Mouse (Mus musculus) adrenal gland, adult 10 weeks (tissue): ENCODE data around the gene Aff3. TPM values are rescaled to one million over a fixed set of nuclear protein-coding genes. Genes with fewer than 3 reads are reported as not detected.

Experiments used
- polyA plus RNA-seq: library from polyadenylated mRNA; stranded (reverse); fragments of 350-450 nt; fragmentation: Illumina TruSeq; extraction: RNeasy Lipid Tissue Mini Kit (QIAGEN cat#74804); gene quantifications from one replicate; pipeline ENCODE4 v1.2.3, GENCODE M21; 2014; ENCODE audit warnings: low read depth, low replicate concordance

The Aff3 gene
- polyA plus RNA-seq = 1.5 TPM

GRCm38 (mm10) chr1:38664777-38665176 lies at the start of gene Aff3:
Gene Aff3, minus strand, starts transcription at chr1:38664955.

GRCm38 (mm10) chr1:38129501-38130267 lies 535.1 kb downstream of the Aff3 start, which contains the start of gene Rev1:
Gene Rev1, minus strand, starts transcription at chr1:38129801.

Other genes with a start within 250 kb of the Aff3 start
- 11.8 TPM for gene Lonrf2, start 171.8 kb upstream of the Aff3 start, polyA plus RNA-seq
- 1.2 TPM for gene Chst10, start 233.2 kb upstream of the Aff3 start, polyA plus RNA-seq